Mouse (Mus musculus): Measurements from ENCODE around the gene Zfp385a.

DNA sequence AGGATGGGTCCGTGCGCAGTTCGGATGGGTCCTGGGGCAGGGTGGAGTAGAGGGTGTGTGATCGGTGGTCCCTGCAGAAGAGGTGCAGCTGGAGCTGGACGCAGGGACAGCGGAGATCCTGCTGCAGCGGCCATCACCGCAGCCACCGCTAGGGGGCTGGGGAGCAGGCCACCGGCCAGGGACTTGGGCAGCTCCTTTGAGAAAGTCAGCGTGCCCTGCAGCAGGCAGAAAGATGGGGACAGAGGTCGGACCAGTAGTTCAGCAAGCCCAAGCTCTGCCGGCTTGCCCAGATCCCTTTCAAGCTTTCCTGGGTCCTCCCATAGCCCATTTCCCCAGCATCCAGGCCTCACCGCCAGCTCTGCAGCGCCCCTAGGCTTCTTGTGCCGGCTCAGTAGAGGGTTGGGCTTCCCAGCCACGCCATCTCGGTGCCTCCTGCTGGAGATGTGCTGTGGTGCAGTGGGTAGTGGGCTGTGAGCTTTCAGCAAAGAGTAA lies 24.8 kb downstream of the Zfp385a start:
- TF ChIP-seq CTCF (conservative IDR thresholded peaks at IDR 0.05; ENCODE audit: low read length) (peak; percentile 61), NANOG (IDR thresholded peaks at IDR 0.05; ENCODE audit: borderline replicate concordance, low read length) (no peak)

Measured in E14TG2a.4 (cell line).